ENCODE assay signal across 8 mouse cellular contexts in genomic region chr14:87140963-87141486, GRCm38 (mm10). TPM values are rescaled to one million over a fixed set of nuclear protein-coding genes. Genes with fewer than 3 reads are reported as not detected.
DNase-seq lines count a peak whose midpoint lies in the region; ATAC-seq and TF ChIP-seq lines count a peak whose summit lies in the region.

Diaph3 (minus strand) TSS chr14:87141235.

- under 1% methylated on average over 43 of the region's 43 CpGs for WGBS in hindbrain, postnatal 0 days

- peak within 1 kb of the TSS; percentile 10 for H3K9ac ChIP-seq in hindbrain, postnatal 0 days (replicated peaks; ENCODE audit: low read length)

- H3K27ac ChIP-seq in gastrocnemius, adult 2 months, result 0 out of 2 replicates have a peak within 1 kb of the TSS, but pooled peaks have one; percentile 12
- no peak within 1 kb of the TSS for H3K27ac ChIP-seq in hindbrain, postnatal 0 days
- H3K27ac ChIP-seq in left cerebral cortex, adult 2 months, result no peak within 1 kb of the TSS

- peak; percentile 97 for ATAC-seq in common myeloid progenitor, adult 5-6 weeks (replicated peaks; ENCODE audit: low read depth, poor library complexity, severe bottlenecking)
- peak; percentile 100 for ATAC-seq in hindbrain, postnatal 0 days
- peak; percentile 96 for ATAC-seq in megakaryocyte, adult 5-6 weeks (ENCODE audit: poor library complexity, severe bottlenecking)

- no peaks in the 10 kb centered on the region for H3K36me3 ChIP-seq in hindbrain, postnatal 0 days (ENCODE audit: insufficient read depth, low read length)

- TF ChIP-seq CTCF in gastrocnemius, adult 2 months (IDR thresholded peaks at IDR 0.05), result no peak
- no peak for TF ChIP-seq CTCF in hindbrain, postnatal 0 days (IDR thresholded peaks at IDR 0.05; ENCODE audit: low read depth)
- no peak; the same call in 1 of the 2 replicates for TF ChIP-seq CTCF in left cerebral cortex, adult 2 months (IDR thresholded peaks at IDR 0.05)

- peak; percentile 96 for DNase-seq in ZHBTc4 (ENCODE audit: low read depth, low spot score)
- DNase-seq in gastrocnemius, adult 2 months, result peak; percentile 96
- peak; percentile 99 for DNase-seq in hindbrain, postnatal 0 days (ENCODE audit: low spot score)
- DNase-seq in left cerebral cortex, adult 2 months (ENCODE audit: extremely low spot score in 1 of 2, low spot score in 2 of 2), result peak; percentile 95 to 97
- peak; percentile 97 for DNase-seq in right cerebral cortex, adult 2 months (ENCODE audit: low spot score in 2 of 2)
- DNase-seq in urinary bladder, postnatal 14 days (ENCODE audit: low spot score), result peak; percentile 99

- H3K4me2 ChIP-seq in hindbrain, postnatal 0 days (ENCODE audit: low read depth, low read length), result peak within 1 kb of the TSS; percentile 99

- intact Hi-C loops in gastrocnemius, adult 2 months (cut with DNase I), result no loop called here
- intact Hi-C loops in left cerebral cortex, adult 2 months (cut with DNase I), result loop anchor here (10.0 kb wide), 1 partner anchor 274 kb away; the partner anchor contains the start of gene Tdrd3

- H3K4me1 ChIP-seq in hindbrain, postnatal 0 days (ENCODE audit: insufficient read depth, low read length), result 0 out of 2 replicates have a peak, but pooled peaks cover 4% of the 10 kb centered on the region

- peak within 1 kb of the TSS; percentile 94 for H3K4me3 ChIP-seq in gastrocnemius, adult 2 months
- peak within 1 kb of the TSS; percentile 83 for H3K4me3 ChIP-seq in hindbrain, postnatal 0 days (ENCODE audit: low read length)
- H3K4me3 ChIP-seq in left cerebral cortex, adult 2 months, result peak within 1 kb of the TSS; percentile 82

- no peaks in the 10 kb centered on the region for H3K9me3 ChIP-seq in hindbrain, postnatal 0 days (ENCODE audit: low read length)

- H3K27me3 ChIP-seq in hindbrain, postnatal 0 days (ENCODE audit: insufficient read depth, low read length), result no peaks in the 10 kb centered on the region

RNA-seq across cellular contexts. Expression of gene Diaph3, which starts in this region (rescaled TPM):
- 92.9 and 143 TPM in 2 replicates for total RNA-seq in common myeloid progenitor, adult 5-6 weeks (2017)
- total RNA-seq in gastrocnemius, adult 2 months (2021), result under 1 TPM in 1 of 2 experiments, not detected in 1; 0.08 TPM
- 1.1 and 2.6 TPM in 2 replicates for total RNA-seq in hindbrain, postnatal 0 days (2014; rRNA removed)
- 3.3 and 5.1 TPM in 2 replicates for polyA plus RNA-seq in hindbrain, postnatal 0 days (2015; fragmentation: Nextera tagmentation; extraction: Ambion mirVana)
- total RNA-seq in left cerebral cortex, adult 2 months (2021), result 1 to 10 TPM; 4.3 to 4.6 TPM
- 33.8 and 35.7 TPM in 2 replicates for total RNA-seq in megakaryocyte, adult 5-6 weeks (2015)
- 61.8 and 72.7 TPM in 2 replicates for total RNA-seq in megakaryocyte, adult 5-6 weeks (2017)

Comparison
In these comparisons a context has a peak if more than half of its experiments do, and no peak if none do; other contexts are left out.
1. Peak in DNase-seq, H3K4me3 ChIP-seq and H3K27ac ChIP-seq in gastrocnemius, adult 2 months; RNA of the gene not detected or under 1 TPM.